Mouse (Mus musculus) stomach, postnatal 0 days (tissue): ENCODE results near the gene Cacna1f. TPM values are rescaled to one million over a fixed set of nuclear protein-coding genes. Genes with fewer than 3 reads are reported as not detected.

ENCODE experiments used
- ATAC-seq: fragments of 200-750 bp; cut with Nextera tagmentation; 2 replicates; pipeline ENCODE4 v1.8.0; 2017; ENCODE audit not compliant: low FRiP score, low TSS enrichment
- DNase-seq: peaks from one replicate; pipeline ENCODE4 v3.0.0-alpha.2; 2016; ENCODE audit warnings: low spot score
- H3K27ac ChIP-seq: fragments of 300-500 bp; sonication (generic); replicated peaks from 2 replicates; pipeline ENCODE4 v1.5.1; 2014; ENCODE audit warnings: mild to moderate bottlenecking, control low read depth
- H3K27me3 ChIP-seq: fragments of 300-500 bp; sonication (generic); 2 replicates; pipeline ENCODE4 v1.6.1; 2014; ENCODE audit warnings: low read length; ENCODE audit not compliant: control insufficient read depth, insufficient read depth
- H3K36me3 ChIP-seq: fragments of 300-500 bp; sonication (generic); 2 replicates; pipeline ENCODE4 v1.6.1; 2014; ENCODE audit warnings: low read length, mixed read lengths; ENCODE audit not compliant: control insufficient read depth, insufficient read depth
- H3K4me1 ChIP-seq: fragments of 300-500 bp; sonication (generic); replicated peaks from 2 replicates; pipeline ENCODE4 v1.6.1; 2014; ENCODE audit warnings: antibody characterized with exemption; ENCODE audit not compliant: control insufficient read depth, insufficient read depth
- H3K4me2 ChIP-seq: fragments of 300-500 bp; sonication (generic); replicated peaks from 2 replicates; pipeline ENCODE4 v1.6.1; 2014; ENCODE audit warnings: low read depth, mild to moderate bottlenecking, control low read depth, moderate library complexity
- H3K4me3 ChIP-seq: fragments of 300-500 bp; sonication (generic); 2 replicates; pipeline ENCODE4 v1.5.1; 2014; ENCODE audit warnings: low read depth, low read length, control low read depth
- H3K9ac ChIP-seq: fragments of 300-500 bp; sonication (generic); 2 replicates; pipeline ENCODE4 v1.6.1; 2014; ENCODE audit warnings: mild to moderate bottlenecking, low read length, control low read depth, mixed read lengths
- H3K9me3 ChIP-seq: fragments of 300-500 bp; sonication (generic); 2 replicates; pipeline ENCODE4 v1.6.1; 2016; ENCODE audit warnings: low read length; ENCODE audit not compliant: control insufficient read depth
- CTCF ChIP-seq: IDR thresholded peaks from 2 replicates; pipeline ENCODE4 v1.5.1; 2016; ENCODE audit warnings: antibody characterized with exemption, low read depth, mild to moderate bottlenecking, moderate library complexity
- EP300 ChIP-seq: optimal IDR thresholded peaks from 2 replicates; pipeline ENCODE3; 2016; ENCODE audit warnings: antibody characterized with exemption
- WGBS: fragments of 180-500 bp; shearing (Covaris S2); extraction: QIAGEN DNeasy Blood & Tissue Kit; methylation state at CpG from one replicate; pipeline ENCODE4 v1.1.7; 2014; 5-methylcytosine and 5-hydroxymethylcytosine counted together
- polyA plus RNA-seq: library from polyadenylated mRNA; unstranded; fragments of >200 nt; fragmentation: Nextera tagmentation; extraction: Ambion mirVana; gene quantifications from 2 replicates; pipeline ENCODE4 v1.2.1, GENCODE M21; 2015

The Cacna1f gene
- polyA plus RNA-seq, 1 experiment from 2014 or later: not detected

DNA sequence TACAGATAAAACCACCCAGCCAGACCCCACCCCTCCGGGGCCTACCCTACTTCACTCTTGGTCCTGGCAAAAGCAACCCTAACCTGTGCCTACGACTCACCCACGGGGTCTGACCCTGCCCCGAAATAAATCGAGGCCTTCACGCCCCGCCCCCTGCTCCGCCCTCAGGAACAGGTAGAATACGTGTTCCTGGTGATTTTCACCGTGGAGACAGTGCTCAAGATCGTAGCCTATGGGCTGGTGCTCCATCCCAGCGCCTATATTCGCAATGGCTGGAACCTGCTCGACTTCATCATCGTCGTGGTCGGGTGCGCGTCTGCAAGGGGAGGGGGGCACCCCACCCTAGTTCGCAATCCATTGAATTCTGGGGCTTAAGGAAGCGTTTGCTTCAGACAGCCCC is 3.2 kb downstream of the Cacna1f start:
- no peak for ATAC-seq
- no peak for TF ChIP-seq CTCF
- TF ChIP-seq EP300: no peak
- peak overlapping the region; percentile 31 for H3K4me3 ChIP-seq
- H3K9ac ChIP-seq: no peak overlapping the region
- 13% methylated on average over 21 of the region's 21 CpGs for WGBS
- no peaks in the 10 kb centered on the region for H3K9me3 ChIP-seq
- H3K27me3 ChIP-seq: no peaks in the 10 kb centered on the region
- H3K27ac ChIP-seq: no peak overlapping the region
- H3K4me1 ChIP-seq: no peaks in the 10 kb centered on the region
- DNase-seq: no peak
- H3K36me3 ChIP-seq: no peaks in the 10 kb centered on the region
- H3K4me2 ChIP-seq: peak overlapping the region; percentile 58

DNA sequence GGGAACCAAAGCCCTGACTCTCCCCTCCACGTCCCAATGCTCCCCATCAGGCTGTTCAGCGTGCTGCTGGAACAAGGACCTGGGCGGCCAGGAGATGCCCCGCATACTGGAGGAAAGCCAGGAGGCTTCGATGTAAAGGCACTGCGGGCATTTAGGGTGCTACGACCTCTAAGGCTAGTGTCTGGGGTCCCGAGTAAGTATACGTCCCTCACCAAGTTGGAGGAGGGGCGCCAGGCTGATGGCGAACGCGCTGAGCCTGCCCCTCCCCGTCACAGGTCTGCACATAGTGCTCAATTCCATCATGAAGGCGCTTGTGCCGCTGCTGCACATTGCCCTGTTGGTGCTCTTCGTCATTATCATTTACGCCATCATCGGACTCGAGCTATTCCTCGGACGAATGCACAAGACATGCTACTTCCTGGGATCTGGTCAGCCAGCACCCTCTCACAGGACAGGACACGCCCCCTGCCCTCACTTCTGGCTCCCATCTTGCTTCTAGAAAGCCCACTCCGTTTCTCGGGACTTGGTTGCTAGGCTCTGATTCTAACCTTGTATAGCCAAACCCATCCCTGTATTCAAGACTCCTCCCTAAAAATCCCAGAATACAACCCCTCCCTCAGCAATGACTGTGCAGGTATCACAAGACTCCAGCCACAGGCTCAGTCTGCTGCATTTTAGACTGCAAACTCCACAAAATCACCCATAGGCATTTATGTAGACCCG is 3.8 kb downstream of the Cacna1f start:
- Histone ChIP-seq H3K27me3 (no peaks in the 10 kb centered on the region), H3K4me1 (no peaks in the 10 kb centered on the region), H3K9me3 (no peaks in the 10 kb centered on the region), H3K4me3 (peak overlapping the region; percentile 31), H3K4me2 (peak overlapping the region; percentile 58), H3K9ac (0 out of 2 replicates have a peak overlapping the region, but pooled peaks have one; percentile 18), H3K36me3 (no peaks in the 10 kb centered on the region), H3K27ac (no peak overlapping the region)
- DNase-seq: no peak
- ATAC-seq: 0 out of 2 replicates have a peak, but pooled peaks have one; percentile 21
- TF ChIP-seq CTCF: no peak
- no peak for TF ChIP-seq EP300
- WGBS: 23% methylated on average over 25 of the region's 26 CpGs

DNA sequence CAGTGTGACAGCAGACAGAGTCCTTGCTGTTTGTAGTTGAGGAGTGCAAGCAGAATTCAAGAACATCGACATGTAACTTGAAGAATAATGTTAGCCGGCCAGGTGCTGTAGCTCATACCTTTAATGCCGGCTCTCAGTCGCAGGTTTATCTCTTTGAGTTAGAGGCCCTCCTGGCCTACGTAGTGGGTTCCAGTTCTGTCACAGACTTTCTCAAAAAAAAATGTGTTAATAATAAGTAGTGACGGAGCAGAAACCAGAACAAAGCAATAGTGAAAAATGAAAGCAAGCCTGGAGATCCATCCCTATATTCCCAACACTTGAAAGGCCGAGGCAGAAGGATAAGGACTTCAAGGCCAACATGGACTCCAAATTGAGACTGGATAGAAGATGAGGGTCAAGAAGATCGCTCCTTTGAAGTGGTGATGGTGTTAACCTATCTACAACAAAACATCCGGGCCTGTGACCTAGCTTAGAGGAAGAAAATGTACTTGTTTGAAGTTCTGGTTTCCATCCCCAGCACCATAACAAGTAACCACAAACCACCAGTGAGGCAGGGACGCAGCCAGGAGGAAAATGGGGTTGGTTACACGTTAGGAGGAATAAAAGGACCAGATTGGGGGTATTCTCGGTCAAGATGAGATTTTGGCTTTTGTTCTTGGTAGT is 11.1 kb downstream of the Cacna1f start:
- ATAC-seq: no peak
- no peaks in the 10 kb centered on the region for H3K9me3 ChIP-seq

DNA sequence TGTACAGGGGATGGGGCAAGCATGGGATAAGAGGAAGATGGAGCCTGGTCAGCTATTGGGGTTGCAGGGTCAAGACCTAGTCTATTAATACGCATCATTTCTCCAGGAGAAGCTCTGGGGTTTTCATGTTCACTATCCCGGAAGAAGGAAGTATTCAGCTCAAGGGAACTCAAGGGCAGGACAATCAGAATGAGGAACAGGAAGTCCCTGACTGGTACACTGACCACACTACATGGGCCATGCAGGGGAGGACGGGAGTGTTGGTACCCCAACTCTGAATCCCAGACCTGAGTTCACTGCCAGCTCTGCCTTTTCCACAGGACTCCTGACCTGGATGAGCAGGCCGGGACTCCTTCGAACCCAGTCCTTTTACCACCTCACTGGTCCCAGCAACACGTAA is 25.7 kb downstream of the Cacna1f start:
- no peak overlapping the region for H3K4me2 ChIP-seq
- TF ChIP-seq EP300: no peak
- no peak for TF ChIP-seq CTCF
- no peak overlapping the region for H3K9ac ChIP-seq
- no peak overlapping the region for H3K4me3 ChIP-seq
- H3K27me3 ChIP-seq: no peaks in the 10 kb centered on the region
- H3K27ac ChIP-seq: no peak overlapping the region
- H3K4me1 ChIP-seq: no peaks in the 10 kb centered on the region
- no peaks in the 10 kb centered on the region for H3K36me3 ChIP-seq
- ATAC-seq: no peak
- DNase-seq: no peak
- H3K9me3 ChIP-seq: no peaks in the 10 kb centered on the region
- WGBS: 91% methylated on average over 6 of the region's 6 CpGs

More for the DNA sequence above, 11.1 kb downstream of the Cacna1f start:
- no peak overlapping the region for H3K9ac ChIP-seq
- DNase-seq: no peak
- H3K4me3 ChIP-seq: no peak overlapping the region
- H3K4me1 ChIP-seq: no peaks in the 10 kb centered on the region
- H3K27me3 ChIP-seq: no peaks in the 10 kb centered on the region
- H3K27ac ChIP-seq: no peak overlapping the region
- TF ChIP-seq EP300: no peak
- no peak for TF ChIP-seq CTCF
- H3K36me3 ChIP-seq: no peaks in the 10 kb centered on the region
- no peak overlapping the region for H3K4me2 ChIP-seq
- 77% methylated on average over 12 of the region's 12 CpGs for WGBS

DNA sequence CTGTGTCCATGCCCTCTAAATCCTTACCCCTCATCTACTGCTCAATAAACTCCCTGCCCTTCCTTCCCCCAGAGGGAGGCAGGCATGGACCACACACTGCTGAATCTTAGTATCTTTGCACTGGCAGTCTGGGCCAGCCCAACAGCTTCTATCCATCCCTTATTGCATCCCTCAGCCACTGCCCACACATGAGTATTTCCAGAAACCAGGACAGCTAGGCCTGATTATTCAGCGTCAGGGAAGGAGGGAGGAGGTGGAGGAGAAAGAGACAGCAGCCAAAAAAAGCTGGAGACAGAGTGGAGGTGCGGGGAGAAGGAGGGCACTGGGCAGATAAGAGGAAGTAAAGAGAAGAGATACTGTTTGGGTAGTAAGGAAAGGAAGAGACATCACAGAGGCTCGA is 28.2 kb downstream of the Cacna1f start:
- no peaks in the 10 kb centered on the region for H3K36me3 ChIP-seq
- no peak overlapping the region for H3K4me3 ChIP-seq
- ATAC-seq (no peak), DNase-seq (no peak)
- H3K27me3 ChIP-seq: no peaks in the 10 kb centered on the region
- TF ChIP-seq EP300 (no peak), CTCF (no peak)
- no peak overlapping the region for H3K27ac ChIP-seq
- no peak overlapping the region for H3K4me2 ChIP-seq
- no peaks in the 10 kb centered on the region for H3K9me3 ChIP-seq
- H3K4me1 ChIP-seq: no peaks in the 10 kb centered on the region
- 65% methylated on average over 3 of the region's 3 CpGs for WGBS
- no peak overlapping the region for H3K9ac ChIP-seq

DNA sequence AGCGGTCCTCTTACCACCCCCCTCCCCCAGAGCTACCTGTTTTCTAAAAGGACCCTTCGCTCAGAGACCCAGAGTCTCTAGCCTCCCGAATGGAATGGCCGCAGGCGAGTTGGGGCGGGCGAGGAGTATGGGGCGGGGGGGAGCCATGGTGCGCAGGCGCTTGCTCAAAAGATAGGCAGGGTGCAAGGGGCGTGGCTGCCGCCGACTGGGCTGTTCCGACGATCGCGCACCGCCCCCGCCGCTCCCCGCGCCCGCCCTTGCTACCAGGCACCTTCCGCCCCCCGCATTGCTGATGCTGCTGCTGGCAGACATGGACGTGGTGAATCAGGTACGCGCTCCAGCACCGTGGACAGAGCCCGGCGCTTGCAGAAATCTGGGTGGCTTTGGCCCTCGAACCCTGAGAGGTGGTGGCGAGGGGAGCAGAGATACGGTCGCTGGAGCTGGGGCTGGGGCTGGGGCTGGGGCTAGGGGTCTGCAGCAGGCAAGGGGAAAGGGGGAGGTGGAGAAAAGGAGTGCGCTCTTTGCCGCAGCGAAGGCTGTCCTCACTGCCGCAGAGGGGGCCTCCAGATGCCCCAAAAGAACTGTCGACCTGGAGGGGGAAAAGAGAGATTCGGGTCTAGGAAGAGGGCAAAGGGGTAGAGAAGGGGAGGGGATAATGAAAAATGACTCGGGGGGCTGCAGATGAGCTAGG is 31.7 kb downstream of the Cacna1f start, which contains the start of gene Syp:
Syp (plus strand) TSS at position 71 of the 691 bp plus-strand sequence.
- 12% methylated on average over 26 of the region's 42 CpGs for whole genome bisulfite sequencing
- peak; percentile 86 for DNase-seq
- Histone ChIP-seq H3K9me3 (no peaks in the 10 kb centered on the region), H3K27me3 (no peaks in the 10 kb centered on the region), H3K27ac (no peak within 1 kb of the TSS), H3K36me3 (no peaks in the 10 kb centered on the region), H3K4me1 (no peaks in the 10 kb centered on the region), H3K4me2 (peak within 1 kb of the TSS; percentile 44), H3K4me3 (peak within 1 kb of the TSS; percentile 17), H3K9ac (no peak within 1 kb of the TSS)
- ATAC-seq: peak; percentile 87
- TF ChIP-seq EP300: no peak
- TF ChIP-seq CTCF: no peak
